Mouse (Mus musculus): ENCODE results near the gene Cdk12.

- TF ChIP-seq ZC3H11A (IDR thresholded peaks at IDR 0.05; ENCODE audit: borderline replicate concordance, low read depth, low read length) (no peak), CHD2 (IDR thresholded peaks at IDR 0.05; ENCODE audit: low read depth, low read length) (no peak)
Measured at GRCm38 (mm10) chr11:98298484-98299205, 95.8 kb downstream of the Cdk12 start.

Data from ES-E14 (cell line).